In genomic region chr11:4984249-4984648, GRCm38 (mm10) we compare ENCODE assay signal across 8 mouse cellular contexts. TPM values are rescaled to one million over a fixed set of nuclear protein-coding genes. Genes with fewer than 3 reads are reported as not detected.
DNase-seq lines count a peak whose midpoint lies in the region; ATAC-seq and TF ChIP-seq lines count a peak whose summit lies in the region.

No protein-coding gene starts in this region.

- no peaks in the 10 kb centered on the region for H3K36me3 ChIP-seq in heart, embryonic 12.5 days
- peaks cover 0 to 2% of the 10 kb centered on the region in 2 experiments for H3K36me3 ChIP-seq in CH12.LX (replicated peaks in 1 of 2; ENCODE audit: control insufficient read depth in 1 of 2, insufficient read depth in 1 of 2, low read length in 1 of 2)
- H3K36me3 ChIP-seq in hindbrain, embryonic 15.5 days: no peaks in the 10 kb centered on the region

- TF ChIP-seq POLR2A in CH12.LX (IDR thresholded peaks at IDR 0.05; ENCODE audit: low read depth, low read length): no peak

- in situ Hi-C loops in CH12.LX (cut with MboI; ENCODE audit: low pct_ligation_motif_present, low pct_unique_long_range_greater_than_20kb, low sequenced_read_pairs): no loop called here

- no peaks in the 10 kb centered on the region for H3K27me3 ChIP-seq in heart, embryonic 12.5 days (replicated peaks)
- H3K27me3 ChIP-seq in CH12.LX (replicated peaks): peaks cover 5% of the 10 kb centered on the region
- no peaks in the 10 kb centered on the region for H3K27me3 ChIP-seq in hindbrain, embryonic 15.5 days

- H3K27ac ChIP-seq in heart, embryonic 12.5 days (ENCODE audit: poor library complexity, severe bottlenecking): no peak overlapping the region
- no peak overlapping the region for H3K27ac ChIP-seq in CH12.LX (ENCODE audit: insufficient read depth, low read depth)
- no peak overlapping the region for H3K27ac ChIP-seq in hindbrain, embryonic 15.5 days (replicated peaks)

- WGBS in heart, embryonic 12.5 days: 2% methylated on average over 5 of the region's 5 CpGs
- WGBS in hindbrain, embryonic 15.5 days: 2% methylated on average over 5 of the region's 5 CpGs

- H3K9ac ChIP-seq in heart, embryonic 12.5 days: 0 out of 2 replicates have a peak overlapping the region, but pooled peaks have one; percentile 27
- peak overlapping the region; percentile 32 for H3K9ac ChIP-seq in CH12.LX (ENCODE audit: insufficient read depth, low read depth)
- H3K9ac ChIP-seq in hindbrain, embryonic 15.5 days: no peak overlapping the region

- H3K4me1 ChIP-seq in heart, embryonic 12.5 days (replicated peaks): peaks cover 23% of the 10 kb centered on the region
- H3K4me1 ChIP-seq in CH12.LX (ENCODE audit: control insufficient read depth in 1 of 2, insufficient read depth in 2 of 2): peaks cover 10 to 27% of the 10 kb centered on the region in 2 experiments
- peaks cover 21% of the 10 kb centered on the region for H3K4me1 ChIP-seq in hindbrain, embryonic 15.5 days (replicated peaks)

- TF ChIP-seq CTCF in CH12.LX (conservative IDR thresholded peaks at IDR 0.05 in 1 of 2, IDR thresholded peaks at IDR 0.05 in 1 of 2; ENCODE audit: low read depth in 2 of 2, low read length in 2 of 2): peak; percentile 83 to 91

- H3K4me3 ChIP-seq in heart, embryonic 12.5 days: no peak overlapping the region
- H3K4me3 ChIP-seq in CH12.LX (replicated peaks in 1 of 3; ENCODE audit: low read depth in 2 of 3, low read length in 2 of 3, poor library complexity in 1 of 3): peak overlapping the region in 1 of 3 experiments; percentile 24
- H3K4me3 ChIP-seq in hindbrain, embryonic 15.5 days: no peak overlapping the region

- ATAC-seq in heart, embryonic 12.5 days (ENCODE audit: insufficient number of reproducible peaks, low FRiP score): no peak
- no peak for ATAC-seq in hindbrain, embryonic 15.5 days (ENCODE audit: low FRiP score, low read depth)

- no peak for DNase-seq in heart, adult 8-10 months (ENCODE audit: low spot score)
- peak; percentile 68 for DNase-seq in CH12.LX (ENCODE audit: extremely low read depth)
- peak; percentile 79 for DNase-seq in embryo, embryonic 10.5 days (ENCODE audit: low spot score)
- DNase-seq in lung, postnatal 14 days: peak; percentile 48
- DNase-seq in ovary, postnatal 10 days (ENCODE audit: low spot score): no peak
- no peak for DNase-seq in frontal cortex, postnatal 14 days (ENCODE audit: low spot score in 2 of 2)

- H3K4me2 ChIP-seq in heart, embryonic 12.5 days: peak overlapping the region; percentile 40
- peak overlapping the region; percentile 82 for H3K4me2 ChIP-seq in CH12.LX (ENCODE audit: insufficient read depth, low read depth, poor library complexity, severe bottlenecking)
- H3K4me2 ChIP-seq in hindbrain, embryonic 15.5 days: peak overlapping the region; percentile 34

- TF ChIP-seq RAD21 in CH12.LX (IDR thresholded peaks at IDR 0.05; ENCODE audit: low read depth, low read length): peak; percentile 73

- dilution Hi-C loops in CH12.LX (cut with MboI; ENCODE audit: extremely low pct_ligation_motif_present, extremely low pct_unique_long_range_greater_than_20kb, low sequenced_read_pairs): no loop called here

- TF ChIP-seq EP300 in CH12.LX (IDR thresholded peaks at IDR 0.05; ENCODE audit: low read length): no peak

- no peaks in the 10 kb centered on the region for H3K9me3 ChIP-seq in heart, embryonic 12.5 days (replicated peaks)
- no peaks in the 10 kb centered on the region for H3K9me3 ChIP-seq in CH12.LX (replicated peaks; ENCODE audit: low read length)
- no peaks in the 10 kb centered on the region for H3K9me3 ChIP-seq in hindbrain, embryonic 15.5 days

- H3K79me2 ChIP-seq in CH12.LX (replicated peaks; ENCODE audit: control insufficient read depth, extremely low read depth, insufficient read depth, poor library complexity, severe bottlenecking): no peaks in the 10 kb centered on the region

TF ChIP-seq in CH12.LX, 34 proteins besides CTCF, POLR2A, EP300 and RAD21:
- TF ChIP-seq PAX5 (IDR thresholded peaks at IDR 0.05; ENCODE audit: low read length) (no peak), HCFC1 (IDR thresholded peaks at IDR 0.05; ENCODE audit: low read depth, low read length) (peak; percentile 31; the same call in 1 of the 2 replicates), MXI1 (IDR thresholded peaks at IDR 0.05; ENCODE audit: low read depth, low read length) (no peak), E2F4 (IDR thresholded peaks at IDR 0.05; ENCODE audit: insufficient replicate concordance, low read depth, low read length) (no peak), JUN (IDR thresholded peaks at IDR 0.05; ENCODE audit: insufficient read depth, low read depth, low read length) (no peak), UBTF (IDR thresholded peaks at IDR 0.05; ENCODE audit: low read depth, low read length) (no peak), MYC (IDR thresholded peaks at IDR 0.05; ENCODE audit: low read depth, low read length) (peak; percentile 49; the same call in 1 of the 2 replicates), ZMIZ1 (IDR thresholded peaks at IDR 0.05; ENCODE audit: low read depth, low read length) (no peak), GABPA (IDR thresholded peaks at IDR 0.05; ENCODE audit: insufficient replicate concordance, low read depth, low read length) (no peak), ELF1 (IDR thresholded peaks at IDR 0.05; ENCODE audit: low read depth, low read length) (no peak), IRF4 (IDR thresholded peaks at IDR 0.05; ENCODE audit: low read depth, low read length) (peak; percentile 48; the same call in 1 of the 2 replicates), NRF1 (IDR thresholded peaks at IDR 0.05; ENCODE audit: low read depth, low read length) (no peak), SMC3 (IDR thresholded peaks at IDR 0.05; ENCODE audit: low read depth, low read length) (peak; percentile 68), MEF2A (IDR thresholded peaks at IDR 0.05; ENCODE audit: borderline replicate concordance, low read depth, low read length) (no peak), TCF12 (IDR thresholded peaks at IDR 0.05; ENCODE audit: low read depth, low read length) (no peak), ZNF384 (IDR thresholded peaks at IDR 0.05; ENCODE audit: low read depth, low read length) (no peak), KAT2A (IDR thresholded peaks at IDR 0.05; ENCODE audit: insufficient replicate concordance, low read length) (no peak), MAZ (IDR thresholded peaks at IDR 0.05; ENCODE audit: low read depth, low read length) (0 out of 2 replicates have a peak, but pooled peaks have one; percentile 53), MAFK (IDR thresholded peaks at IDR 0.05; ENCODE audit: insufficient replicate concordance, low read length) (no peak), POLR2AphosphoS2 (IDR thresholded peaks at IDR 0.05; ENCODE audit: low read depth, low read length) (no peak), MAX (IDR thresholded peaks at IDR 0.05; ENCODE audit: low read length) (no peak), RCOR1 (conservative IDR thresholded peaks at IDR 0.05; ENCODE audit: low read depth, low read length) (no peak), SIN3A (IDR thresholded peaks at IDR 0.05; ENCODE audit: low read length) (0 out of 2 replicates have a peak, but pooled peaks have one; percentile 26), BHLHE40 (IDR thresholded peaks at IDR 0.05; ENCODE audit: low read depth, low read length) (peak; percentile 82), ZKSCAN1 (IDR thresholded peaks at IDR 0.05; ENCODE audit: borderline replicate concordance, low read depth, low read length) (no peak), JUND (conservative IDR thresholded peaks at IDR 0.05; ENCODE audit: low read depth, low read length) (0 out of 2 replicates have a peak, but pooled peaks have one; percentile 24), CHD2 (IDR thresholded peaks at IDR 0.05; ENCODE audit: low read length) (no peak)

RNA-seq across cellular contexts. Expression of gene Ap1b1, which starts 2.4 kb away (rescaled TPM):
- polyA plus RNA-seq in heart, embryonic 12.5 days (2016; fragmentation: Nextera tagmentation; extraction: Ambion mirVana): 51.4 and 56.4 TPM in 2 replicates
- 10 to 100 TPM; 44.3 to 62.4 (median 54.2) TPM for total RNA-seq in heart, adult 8-10 months (2022)
- total RNA-seq in CH12.LX (2012; rRNA removed) (43.8 and 44.2 TPM in 2 replicates), CH12.LX (2014; rRNA removed) (31.2 and 38.6 TPM in 2 replicates)
- polyA plus RNA-seq in CH12.LX (2012; ENCODE audit: insufficient read length, low read depth): 51.5 and 57.8 TPM in 2 replicates
- 99.1 and 105 TPM in 2 replicates for polyA plus RNA-seq in hindbrain, embryonic 15.5 days (2015; fragmentation: Nextera tagmentation; extraction: Ambion mirVana)

RNA-seq across cellular contexts. Expression of gene Nefh, which starts 36.4 kb away (rescaled TPM):
- 0.58 and 0.66 TPM in 2 replicates for polyA plus RNA-seq in heart, embryonic 12.5 days (2016; fragmentation: Nextera tagmentation; extraction: Ambion mirVana)
- total RNA-seq in heart, adult 8-10 months (2022): not detected
- total RNA-seq in CH12.LX (2012; rRNA removed): not detected in 2 replicates
- not detected in 2 replicates for total RNA-seq in CH12.LX (2014; rRNA removed)
- polyA plus RNA-seq in CH12.LX (2012; ENCODE audit: insufficient read length, low read depth): 0.06 and 0.08 TPM in 2 replicates
- polyA plus RNA-seq in hindbrain, embryonic 15.5 days (2015; fragmentation: Nextera tagmentation; extraction: Ambion mirVana): 11.2 and 11.6 TPM in 2 replicates

Comparison
In these comparisons a context has a peak if more than half of its experiments do, and no peak if none do; other contexts are left out.
1. DNase-seq: peak in CH12.LX (single experiment), embryo, embryonic 10.5 days (single experiment) and lung, postnatal 14 days (single experiment); none in heart, adult 8-10 months (single experiment), ovary, postnatal 10 days (single experiment) and frontal cortex, postnatal 14 days (0 of 2).
2. Peak in every context shown above with its lines, with median percentiles within 50 percentile points of each other: H3K4me2 ChIP-seq.